Mouse (Mus musculus): ENCODE measurements around the gene C030005K15Rik. TPM values are rescaled to one million over a fixed set of nuclear protein-coding genes. Genes with fewer than 3 reads are reported as not detected.
"Not testable (repeated sequence)": the region's sequence is repeated elsewhere in the genome, so short reads cannot be mapped to it uniquely, and the experiment has no call there.

C030005K15Rik gene
- polyA plus RNA-seq (2016; fragmentation: Nextera tagmentation; extraction: Ambion mirVana): not detected in 2 replicates

- not testable (repeated sequence) for H3K27me3 ChIP-seq; H3K27ac ChIP-seq; H3K9me3 ChIP-seq; H3K4me2 ChIP-seq; H3K9ac ChIP-seq; H3K36me3 ChIP-seq (replicated peaks); ATAC-seq (ENCODE audit: low FRiP score); H3K4me3 ChIP-seq (replicated peaks); H3K4me1 ChIP-seq
Observed at GRCm38 (mm10) chr10:97726655-97727054, at the start of gene C030005K15Rik. Gene C030005K15Rik, minus strand, starts transcription at chr10:97726755.

- H3K4me3 ChIP-seq (replicated peaks): no peak overlapping the region
- H3K36me3 ChIP-seq (replicated peaks): no peaks in the 10 kb centered on the region
- no peak for ATAC-seq (ENCODE audit: low FRiP score)
- no peak overlapping the region for H3K9ac ChIP-seq
- H3K4me1 ChIP-seq: no peaks in the 10 kb centered on the region
- no peaks in the 10 kb centered on the region for H3K27me3 ChIP-seq
- WGBS: 58% methylated on average over 5 of the region's 5 CpGs
- H3K9me3 ChIP-seq: no peaks in the 10 kb centered on the region
- H3K4me2 ChIP-seq: no peak overlapping the region
- H3K27ac ChIP-seq: no peak overlapping the region
Observed at GRCm38 (mm10) chr10:97768171-97768749, 41.7 kb upstream of the C030005K15Rik start.

GRCm38 (mm10) chr10:97753821-97754220 lies 27.3 kb upstream of the C030005K15Rik start:
- Histone ChIP-seq H3K27me3 (no peaks in the 10 kb centered on the region), H3K4me3 (replicated peaks) (no peak overlapping the region), H3K9me3 (no peaks in the 10 kb centered on the region), H3K36me3 (replicated peaks) (no peaks in the 10 kb centered on the region), H3K27ac (no peak overlapping the region), H3K4me1 (no peaks in the 10 kb centered on the region), H3K4me2 (no peak overlapping the region), H3K9ac (no peak overlapping the region)
- 78% methylated on average over 4 of the region's 4 CpGs for WGBS
- ATAC-seq (ENCODE audit: low FRiP score): no peak

- Histone ChIP-seq H3K9ac (no peak overlapping the region), H3K4me3 (replicated peaks) (no peak overlapping the region), H3K27ac (no peak overlapping the region), H3K4me1 (no peaks in the 10 kb centered on the region), H3K27me3 (no peaks in the 10 kb centered on the region), H3K9me3 (no peaks in the 10 kb centered on the region), H3K4me2 (no peak overlapping the region), H3K36me3 (replicated peaks) (no peaks in the 10 kb centered on the region)
- ATAC-seq (ENCODE audit: low FRiP score): no peak
- WGBS: 82% methylated on average over 3 of the region's 3 CpGs
Observed at GRCm38 (mm10) chr10:97747231-97747630, 20.7 kb upstream of the C030005K15Rik start.

- no peaks in the 10 kb centered on the region for H3K36me3 ChIP-seq (replicated peaks)
Observed at GRCm38 (mm10) chr10:97725929-97726328, 626 bp downstream of the C030005K15Rik start.

GRCm38 (mm10) chr10:97722709-97723108 lies 3.8 kb downstream of the C030005K15Rik start:
- ATAC-seq (ENCODE audit: low FRiP score): no peak
- H3K27me3 ChIP-seq: no peaks in the 10 kb centered on the region
- no peak overlapping the region for H3K4me2 ChIP-seq
- no peak overlapping the region for H3K9ac ChIP-seq
- no peaks in the 10 kb centered on the region for H3K4me1 ChIP-seq
- H3K36me3 ChIP-seq (replicated peaks): no peaks in the 10 kb centered on the region
- no peak overlapping the region for H3K4me3 ChIP-seq (replicated peaks)
- no peak overlapping the region for H3K27ac ChIP-seq
- 94% methylated on average over 9 of the region's 9 CpGs for WGBS
- H3K9me3 ChIP-seq: no peaks in the 10 kb centered on the region

More at GRCm38 (mm10) chr10:97725929-97726328, 626 bp downstream of the C030005K15Rik start:
- no peak overlapping the region for H3K9ac ChIP-seq
- no peak for ATAC-seq (ENCODE audit: low FRiP score)
- H3K9me3 ChIP-seq: no peaks in the 10 kb centered on the region
- 58% methylated on average over 1 of the region's 1 CpGs for WGBS
- no peak overlapping the region for H3K27ac ChIP-seq
- H3K4me3 ChIP-seq (replicated peaks): no peak overlapping the region
- no peaks in the 10 kb centered on the region for H3K4me1 ChIP-seq
- H3K27me3 ChIP-seq: no peaks in the 10 kb centered on the region
- H3K4me2 ChIP-seq: no peak overlapping the region

GRCm38 (mm10) chr10:97720625-97721024 lies 5.9 kb downstream of the C030005K15Rik start:
- no peaks in the 10 kb centered on the region for H3K4me1 ChIP-seq
- no peak overlapping the region for H3K27ac ChIP-seq
- no peak overlapping the region for H3K4me3 ChIP-seq (replicated peaks)
- 95% methylated on average over 1 of the region's 1 CpGs for WGBS
- no peaks in the 10 kb centered on the region for H3K36me3 ChIP-seq (replicated peaks)
- H3K4me2 ChIP-seq: no peak overlapping the region
- H3K9me3 ChIP-seq: no peaks in the 10 kb centered on the region
- no peak for ATAC-seq (ENCODE audit: low FRiP score)
- H3K9ac ChIP-seq: no peak overlapping the region
- H3K27me3 ChIP-seq: no peaks in the 10 kb centered on the region

- H3K4me3 ChIP-seq (replicated peaks): no peak overlapping the region
- H3K27me3 ChIP-seq: no peaks in the 10 kb centered on the region
- H3K4me1 ChIP-seq: no peaks in the 10 kb centered on the region
- no peak for ATAC-seq (ENCODE audit: low FRiP score)
- no peaks in the 10 kb centered on the region for H3K9me3 ChIP-seq
- WGBS: 78% methylated on average over 2 of the region's 2 CpGs
- no peaks in the 10 kb centered on the region for H3K36me3 ChIP-seq (replicated peaks)
- no peak overlapping the region for H3K9ac ChIP-seq
- H3K4me2 ChIP-seq: no peak overlapping the region
- H3K27ac ChIP-seq: no peak overlapping the region
Observed at GRCm38 (mm10) chr10:97718021-97718420, 8.5 kb downstream of the C030005K15Rik start.

GRCm38 (mm10) chr10:97717233-97717632 lies 9.3 kb downstream of the C030005K15Rik start:
- ATAC-seq (ENCODE audit: low FRiP score): no peak
- Histone ChIP-seq H3K4me3 (replicated peaks) (no peak overlapping the region), H3K4me1 (no peaks in the 10 kb centered on the region)

GRCm38 (mm10) chr10:97715289-97715906 lies 11.2 kb downstream of the C030005K15Rik start:
- Histone ChIP-seq H3K4me2 (no peak overlapping the region), H3K4me3 (replicated peaks) (no peak overlapping the region), H3K27me3 (no peaks in the 10 kb centered on the region), H3K9ac (no peak overlapping the region), H3K36me3 (replicated peaks) (no peaks in the 10 kb centered on the region), H3K4me1 (no peaks in the 10 kb centered on the region), H3K27ac (no peak overlapping the region), H3K9me3 (no peaks in the 10 kb centered on the region)
- no peak for ATAC-seq (ENCODE audit: low FRiP score)
- 82% methylated on average over 3 of the region's 3 CpGs for WGBS

More at GRCm38 (mm10) chr10:97717233-97717632, 9.3 kb downstream of the C030005K15Rik start:
- Histone ChIP-seq H3K4me2 (no peak overlapping the region), H3K9ac (no peak overlapping the region), H3K27me3 (no peaks in the 10 kb centered on the region), H3K9me3 (no peaks in the 10 kb centered on the region), H3K27ac (no peak overlapping the region), H3K36me3 (replicated peaks) (no peaks in the 10 kb centered on the region)
- WGBS: 84% methylated on average over 1 of the region's 1 CpGs

- H3K27ac ChIP-seq: no peak overlapping the region
- no peaks in the 10 kb centered on the region for H3K4me1 ChIP-seq
- no peaks in the 10 kb centered on the region for H3K36me3 ChIP-seq (replicated peaks)
- no peak overlapping the region for H3K4me2 ChIP-seq
- H3K9me3 ChIP-seq: no peaks in the 10 kb centered on the region
- no peak overlapping the region for H3K9ac ChIP-seq
- no peaks in the 10 kb centered on the region for H3K27me3 ChIP-seq
- H3K4me3 ChIP-seq (replicated peaks): no peak overlapping the region
- 68% methylated on average over 4 of the region's 4 CpGs for WGBS
- no peak for ATAC-seq (ENCODE audit: low FRiP score)
Observed at GRCm38 (mm10) chr10:97714584-97714983, 12.0 kb downstream of the C030005K15Rik start.

GRCm38 (mm10) chr10:97712687-97713086 lies 13.9 kb downstream of the C030005K15Rik start:
- H3K9ac ChIP-seq: no peak overlapping the region
- H3K4me3 ChIP-seq (replicated peaks): no peak overlapping the region
- H3K27ac ChIP-seq: no peak overlapping the region
- H3K36me3 ChIP-seq (replicated peaks): no peaks in the 10 kb centered on the region
- ATAC-seq (ENCODE audit: low FRiP score): peak; percentile 72; the same call in 1 of the 2 replicates
- H3K27me3 ChIP-seq: no peaks in the 10 kb centered on the region
- H3K9me3 ChIP-seq: no peaks in the 10 kb centered on the region
- WGBS: 2% methylated on average over 5 of the region's 5 CpGs
- H3K4me2 ChIP-seq: no peak overlapping the region
- no peaks in the 10 kb centered on the region for H3K4me1 ChIP-seq

- 42% methylated on average over 1 of the region's 1 CpGs for WGBS
- Histone ChIP-seq H3K27me3 (no peaks in the 10 kb centered on the region), H3K4me3 (replicated peaks) (no peak overlapping the region), H3K4me1 (no peaks in the 10 kb centered on the region), H3K4me2 (no peak overlapping the region), H3K9me3 (no peaks in the 10 kb centered on the region), H3K27ac (no peak overlapping the region), H3K9ac (no peak overlapping the region), H3K36me3 (replicated peaks) (no peaks in the 10 kb centered on the region)
- ATAC-seq (ENCODE audit: low FRiP score): no peak
Observed at GRCm38 (mm10) chr10:97704562-97704961, 22.0 kb downstream of the C030005K15Rik start.
